Mouse (Mus musculus) forebrain, embryonic 12.5 days (tissue): ENCODE data around the gene Acot3. TPM values are rescaled to one million over a fixed set of nuclear protein-coding genes. Genes with fewer than 3 reads are reported as not detected.
"Not testable (repeated sequence)": the region's sequence is repeated elsewhere in the genome, so short reads cannot be mapped to it uniquely, and the experiment has no call there.

ENCODE experiments used
- ATAC-seq: fragments of 200-750 bp; cut with Nextera tagmentation; 2 replicates; pipeline ENCODE4 v1.8.0; 2017; ENCODE audit warnings: moderate TSS enrichment; ENCODE audit not compliant: low FRiP score
- H3K27ac ChIP-seq: fragments of 300-500 bp; sonication (generic); 2 replicates; pipeline ENCODE4 v1.5.1; 2016; ENCODE audit warnings: mild to moderate bottlenecking
- H3K27me3 ChIP-seq: fragments of 300-500 bp; sonication (generic); 2 replicates; pipeline ENCODE4 v1.6.1; 2016; ENCODE audit warnings: mild to moderate bottlenecking
- H3K36me3 ChIP-seq: fragments of 300-500 bp; sonication (generic); replicated peaks from 2 replicates; pipeline ENCODE4 v1.6.1; 2016; ENCODE audit warnings: mild to moderate bottlenecking
- H3K4me1 ChIP-seq: fragments of 300-500 bp; sonication (generic); 2 replicates; pipeline ENCODE4 v1.6.1; 2016
- H3K4me2 ChIP-seq: fragments of 300-500 bp; sonication (generic); 2 replicates; pipeline ENCODE4 v1.6.1; 2016; ENCODE audit warnings: mild to moderate bottlenecking, moderate library complexity
- H3K4me3 ChIP-seq: fragments of 300-500 bp; sonication (generic); replicated peaks from 2 replicates; pipeline ENCODE4 v1.5.1; 2016; ENCODE audit warnings: mild to moderate bottlenecking
- H3K9ac ChIP-seq: fragments of 300-500 bp; sonication (generic); 2 replicates; pipeline ENCODE4 v1.6.1; 2016; ENCODE audit warnings: mild to moderate bottlenecking
- H3K9me3 ChIP-seq: fragments of 300-500 bp; sonication (generic); 2 replicates; pipeline ENCODE4 v1.6.1; 2016
- WGBS: fragments of 180-500 bp; shearing (Covaris S2); methylation state at CpG from one replicate; pipeline ENCODE4 v1.1.7; 2016; 5-methylcytosine and 5-hydroxymethylcytosine counted together
- polyA plus RNA-seq: library from polyadenylated mRNA; unstranded; fragments of >200 nt; fragmentation: Nextera tagmentation; extraction: Ambion mirVana; gene quantifications from 2 replicates; pipeline ENCODE4 v1.2.1, GENCODE M21; 2016

The Acot3 gene
- polyA plus RNA-seq, 1 experiment from 2014 or later, result 0.33 TPM

- H3K27ac ChIP-seq, result no peak overlapping the region
- no peak overlapping the region for H3K4me3 ChIP-seq
- H3K36me3 ChIP-seq, result no peaks in the 10 kb centered on the region
- no peaks in the 10 kb centered on the region for H3K4me1 ChIP-seq
- H3K9me3 ChIP-seq, result no peaks in the 10 kb centered on the region
- no peaks in the 10 kb centered on the region for H3K27me3 ChIP-seq
- no peak overlapping the region for H3K9ac ChIP-seq
- 82% methylated on average over 9 of the region's 9 CpGs for WGBS
- no peak overlapping the region for H3K4me2 ChIP-seq
- ATAC-seq, result no peak
Measured at GRCm38 (mm10) chr12:84023052-84023745, 28.7 kb upstream of the Acot3 start.

DNA sequence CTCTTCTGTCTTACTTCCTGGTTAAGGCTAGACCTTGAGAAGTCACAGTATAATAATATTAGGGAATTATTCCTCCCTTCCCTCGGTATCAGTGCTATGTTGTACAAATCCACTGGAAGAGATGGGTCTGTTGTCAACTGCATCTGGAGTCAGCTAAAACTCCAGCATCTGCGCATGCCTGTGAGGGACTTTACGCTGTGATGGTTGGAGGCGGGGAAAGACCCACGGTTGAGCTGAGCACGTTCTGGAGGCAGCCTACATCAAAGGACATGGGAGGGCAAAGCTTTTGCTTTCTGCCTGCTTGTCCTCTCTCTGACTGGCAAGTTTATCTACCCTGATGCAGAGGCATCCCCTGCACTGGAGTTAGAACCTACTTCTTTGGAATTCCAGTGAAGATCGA is 26.1 kb upstream of the Acot3 start:
- 88% methylated on average over 7 of the region's 7 CpGs for WGBS
- no peak overlapping the region for H3K27ac ChIP-seq
- ATAC-seq, result no peak
- H3K27me3 ChIP-seq, result no peaks in the 10 kb centered on the region
- no peaks in the 10 kb centered on the region for H3K4me1 ChIP-seq
- no peaks in the 10 kb centered on the region for H3K36me3 ChIP-seq
- H3K4me2 ChIP-seq, result no peak overlapping the region
- H3K9me3 ChIP-seq, result no peaks in the 10 kb centered on the region
- H3K9ac ChIP-seq, result no peak overlapping the region
- H3K4me3 ChIP-seq, result no peak overlapping the region

DNA sequence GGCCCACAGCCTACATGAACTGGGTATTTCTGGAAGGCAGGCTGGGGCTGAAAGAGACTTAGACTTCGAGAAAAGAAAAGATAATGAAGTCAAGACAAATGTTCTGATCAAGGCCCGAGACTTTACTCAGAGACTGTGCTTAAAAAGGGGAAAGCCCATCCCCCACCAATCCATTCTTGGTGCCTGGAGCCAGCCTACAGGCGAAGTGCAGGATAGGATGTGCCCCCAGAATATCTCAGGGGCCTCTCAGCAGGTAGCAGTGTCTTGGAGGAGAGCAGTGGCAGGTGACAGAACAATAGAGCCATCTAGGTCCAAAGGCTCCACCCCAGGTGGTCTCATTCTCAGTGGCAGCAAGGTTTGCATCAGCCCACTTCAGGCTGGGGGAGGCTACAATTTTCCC is 23.6 kb upstream of the Acot3 start:
- not testable (repeated sequence) for H3K27me3 ChIP-seq, H3K4me3 ChIP-seq, H3K36me3 ChIP-seq, ATAC-seq, H3K4me2 ChIP-seq, H3K9ac ChIP-seq, H3K27ac ChIP-seq, H3K9me3 ChIP-seq, H3K4me1 ChIP-seq
- 33% methylated on average over 3 of the region's 3 CpGs for WGBS

DNA sequence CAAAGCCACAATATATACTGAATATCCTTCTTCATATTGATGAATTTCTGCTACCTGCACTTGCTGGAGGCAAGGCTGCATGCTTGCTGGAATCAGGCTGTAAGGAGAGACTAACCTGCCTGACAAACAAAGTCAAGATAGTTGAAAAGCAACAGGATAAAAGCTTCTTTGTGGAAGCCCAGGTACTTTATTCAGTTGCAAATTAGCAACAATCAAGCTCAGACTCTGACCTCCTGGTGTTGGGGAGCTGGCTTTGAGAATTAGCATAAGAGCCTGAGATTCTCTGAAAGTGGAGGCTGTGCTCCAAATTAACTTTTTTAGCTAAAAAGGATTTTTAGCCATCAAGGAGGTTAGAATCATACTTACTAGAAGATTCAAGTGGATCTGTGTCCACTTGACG is 22.9 kb upstream of the Acot3 start:
- not testable (repeated sequence) for H3K27ac ChIP-seq, H3K27me3 ChIP-seq, H3K9me3 ChIP-seq, H3K36me3 ChIP-seq, H3K4me3 ChIP-seq, ATAC-seq, H3K4me1 ChIP-seq, H3K4me2 ChIP-seq, H3K9ac ChIP-seq
- WGBS, result 63% methylated on average over 1 of the region's 1 CpGs

DNA sequence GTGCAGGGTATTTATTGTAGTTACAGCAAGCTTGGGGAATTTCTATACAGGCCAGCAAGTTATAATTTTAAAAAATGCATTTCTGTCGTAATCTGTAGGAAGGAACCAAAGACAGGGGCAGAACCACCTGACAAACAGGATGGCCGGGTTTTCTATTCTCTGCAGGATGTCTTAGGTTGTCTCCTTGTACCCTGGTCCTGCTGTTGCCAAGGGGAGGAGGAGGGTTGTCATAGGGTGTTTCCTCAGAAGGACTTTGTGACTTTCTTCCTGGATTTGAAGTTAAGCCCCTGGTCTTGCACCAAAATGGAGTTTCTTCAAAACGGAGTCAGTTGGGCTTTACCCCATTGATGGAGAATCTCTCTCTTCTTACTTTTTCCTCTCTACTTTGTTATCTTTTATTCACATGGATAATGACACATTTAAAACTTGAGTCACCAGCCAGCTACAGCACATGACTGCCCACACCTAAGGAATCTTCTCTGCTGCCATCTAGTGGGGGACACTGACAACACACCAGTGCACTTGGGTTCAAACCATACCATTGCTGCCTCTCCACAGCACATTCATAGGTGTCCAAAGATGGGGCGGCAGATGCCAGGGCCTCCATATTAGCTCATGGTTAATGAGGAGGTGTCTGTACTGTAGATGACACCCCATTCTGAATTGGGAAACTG is 21.1 kb upstream of the Acot3 start:
- H3K27ac ChIP-seq, result no peak overlapping the region
- H3K27me3 ChIP-seq, result no peaks in the 10 kb centered on the region
- H3K9ac ChIP-seq, result no peak overlapping the region
- no peaks in the 10 kb centered on the region for H3K4me1 ChIP-seq
- 0 out of 2 replicates have a peak, but pooled peaks have one; percentile 63 for ATAC-seq
- no peak overlapping the region for H3K4me2 ChIP-seq
- no peaks in the 10 kb centered on the region for H3K9me3 ChIP-seq
- H3K36me3 ChIP-seq, result no peaks in the 10 kb centered on the region
- H3K4me3 ChIP-seq, result no peak overlapping the region
- WGBS, result 71% methylated on average over 4 of the region's 4 CpGs

GRCm38 (mm10) chr12:84032854-84033253 is 19.1 kb upstream of the Acot3 start:
- no peak for ATAC-seq
- H3K36me3 ChIP-seq, result no peaks in the 10 kb centered on the region
- H3K9me3 ChIP-seq, result no peaks in the 10 kb centered on the region
- no peaks in the 10 kb centered on the region for H3K4me1 ChIP-seq
- WGBS, result 85% methylated on average over 4 of the region's 4 CpGs
- no peak overlapping the region for H3K27ac ChIP-seq
- H3K27me3 ChIP-seq, result peaks cover 6% of the 10 kb centered on the region
- no peak overlapping the region for H3K4me2 ChIP-seq
- H3K4me3 ChIP-seq, result no peak overlapping the region
- no peak overlapping the region for H3K9ac ChIP-seq

GRCm38 (mm10) chr12:84033302-84033701 is 18.6 kb upstream of the Acot3 start:
- H3K27me3 ChIP-seq, H3K4me3 ChIP-seq, H3K9me3 ChIP-seq, ATAC-seq, H3K4me2 ChIP-seq, H3K4me1 ChIP-seq, H3K27ac ChIP-seq, H3K9ac ChIP-seq, H3K36me3 ChIP-seq: not testable (repeated sequence)
- WGBS, result 91% methylated on average over 2 of the region's 2 CpGs

- WGBS, result 82% methylated on average over 4 of the region's 4 CpGs
- ATAC-seq, result no peak
- Histone ChIP-seq H3K36me3 (no peaks in the 10 kb centered on the region), H3K27ac (no peak overlapping the region), H3K4me1 (no peaks in the 10 kb centered on the region), H3K4me3 (no peak overlapping the region), H3K9me3 (no peaks in the 10 kb centered on the region), H3K9ac (no peak overlapping the region), H3K27me3 (peaks cover 7% of the 10 kb centered on the region), H3K4me2 (no peak overlapping the region)
Measured at GRCm38 (mm10) chr12:84034108-84034507, 17.8 kb upstream of the Acot3 start.

- Histone ChIP-seq H3K9me3 (peaks cover 14% of the 10 kb centered on the region; the same call in 1 of the 2 replicates), H3K4me3 (peak within 1 kb of the TSS; percentile 45), H3K9ac (peak within 1 kb of the TSS; percentile 50), H3K4me2 (peak within 1 kb of the TSS; percentile 61)
- H3K4me1 ChIP-seq, H3K36me3 ChIP-seq, H3K27ac ChIP-seq, ATAC-seq, H3K27me3 ChIP-seq: not testable (repeated sequence)
- WGBS, result 11% methylated on average over 28 of the region's 32 CpGs
Measured at GRCm38 (mm10) chr12:84038241-84038640, 13.7 kb upstream of the Acot3 start, which contains the start of gene Acot4. Gene Acot4, plus strand, starts transcription at chr12:84038379.

- Histone ChIP-seq H3K9ac (peak within 1 kb of the TSS; percentile 50), H3K9me3 (peaks cover 14% of the 10 kb centered on the region; the same call in 1 of the 2 replicates), H3K4me3 (peak within 1 kb of the TSS; percentile 45), H3K4me2 (peak within 1 kb of the TSS; percentile 61)
- not testable (repeated sequence) for H3K4me1 ChIP-seq, ATAC-seq, H3K27me3 ChIP-seq, H3K36me3 ChIP-seq, H3K27ac ChIP-seq
- WGBS, result 4% methylated on average over 39 of the region's 39 CpGs
Measured at GRCm38 (mm10) chr12:84038691-84039111, 13.2 kb upstream of the Acot3 start, which contains the start of gene Gm49366. Gene Gm49366, plus strand, starts transcription at chr12:84038935.

DNA sequence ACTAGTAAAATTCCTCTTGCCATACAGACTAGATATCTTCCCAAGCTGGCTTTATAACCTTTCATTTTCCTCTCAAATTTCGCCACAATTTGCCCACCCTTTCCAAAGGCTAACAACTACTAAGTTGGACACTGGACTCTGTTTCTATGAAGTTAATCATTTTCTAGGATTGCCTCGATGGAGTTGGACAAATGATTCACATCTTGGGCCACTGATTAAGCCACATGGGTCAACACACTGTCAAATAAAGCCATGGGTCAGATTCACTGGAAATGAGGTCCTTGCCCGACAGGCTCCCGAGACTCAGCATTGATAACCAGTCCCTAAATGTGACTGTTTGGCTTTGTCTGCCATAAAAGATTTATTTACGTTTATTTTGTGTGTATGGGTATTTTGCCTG is 9.7 kb upstream of the Acot3 start:
- Histone ChIP-seq H3K27me3 (peaks cover 6% of the 10 kb centered on the region), H3K4me3 (no peak overlapping the region), H3K4me1 (no peaks in the 10 kb centered on the region), H3K9ac (no peak overlapping the region), H3K9me3 (peaks cover 14% of the 10 kb centered on the region; the same call in 1 of the 2 replicates), H3K36me3 (no peaks in the 10 kb centered on the region), H3K27ac (no peak overlapping the region), H3K4me2 (no peak overlapping the region)
- 92% methylated on average over 5 of the region's 5 CpGs for WGBS
- no peak for ATAC-seq

- Histone ChIP-seq H3K4me2 (no peak overlapping the region), H3K4me1 (no peaks in the 10 kb centered on the region), H3K9ac (no peak overlapping the region), H3K9me3 (peaks cover 21% of the 10 kb centered on the region; the same call in 1 of the 2 replicates), H3K36me3 (no peaks in the 10 kb centered on the region), H3K27ac (no peak overlapping the region), H3K27me3 (no peaks in the 10 kb centered on the region), H3K4me3 (no peak overlapping the region)
- ATAC-seq, result no peak
- WGBS, result 82% methylated on average over 2 of the region's 2 CpGs
Measured at GRCm38 (mm10) chr12:84044045-84044444, 7.9 kb upstream of the Acot3 start.

DNA sequence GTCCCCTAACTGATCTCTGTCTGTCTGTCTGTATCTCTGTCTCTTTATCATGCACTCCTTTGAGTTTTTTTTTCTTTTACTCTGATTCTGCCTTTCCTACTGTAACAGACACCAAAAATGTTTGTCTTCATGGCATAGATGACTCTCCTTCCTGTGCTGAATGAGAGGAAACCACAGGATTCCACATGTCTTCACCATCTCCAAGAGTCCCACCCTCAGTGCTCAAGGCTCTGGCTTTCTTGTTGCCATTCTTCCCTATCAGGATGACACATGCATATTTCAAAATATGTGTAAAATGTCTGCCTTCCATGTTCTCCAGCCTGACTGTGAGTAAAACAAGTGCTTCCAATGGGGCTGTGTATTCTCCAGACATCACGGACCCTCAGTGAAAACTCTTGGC is 5.0 kb upstream of the Acot3 start:
- no peak overlapping the region for H3K4me3 ChIP-seq
- H3K27me3 ChIP-seq, result peaks cover 2% of the 10 kb centered on the region
- H3K9ac ChIP-seq, result no peak overlapping the region
- no peaks in the 10 kb centered on the region for H3K36me3 ChIP-seq
- no peak overlapping the region for H3K4me2 ChIP-seq
- H3K4me1 ChIP-seq, result no peaks in the 10 kb centered on the region
- WGBS, result 93% methylated on average over 1 of the region's 1 CpGs
- no peak overlapping the region for H3K27ac ChIP-seq
- H3K9me3 ChIP-seq, result peaks cover 8% of the 10 kb centered on the region; the same call in 1 of the 2 replicates
- ATAC-seq, result no peak
